ENCODE assay signal across 8 mouse cellular contexts in genomic region chr12:79970227-79970901, GRCm38 (mm10).
A peak's percentile ranks its signal among the peaks of the same experiment; 100 is the strongest.
DNase-seq lines count a peak whose midpoint lies in the region; ATAC-seq and TF ChIP-seq lines count a peak whose summit lies in the region.

No protein-coding gene starts in this region.

- no peaks in the 10 kb centered on the region for H3K27me3 ChIP-seq in spleen, adult 2 months (ENCODE audit: control insufficient read depth, insufficient read depth, low read length)
- no peaks in the 10 kb centered on the region for H3K27me3 ChIP-seq in neural tube, embryonic 14.5 days (ENCODE audit: control insufficient read depth, insufficient read depth, low read length)

- ATAC-seq in neural tube, embryonic 14.5 days (ENCODE audit: low read depth), result peak; percentile 69; the same call in 1 of the 2 replicates

- intact Hi-C loops in heart, postnatal 14 days (cut with DNase I), result loop anchor here (2.0 kb wide), 1 partner anchor 140 kb away; no protein-coding TSS in a partner anchor
- intact Hi-C loops in left cerebral cortex, postnatal 10 days (cut with DNase I), result loop anchor here (5.0 kb wide), 1 partner anchor 142 kb away; the partner anchor contains the start of gene Zfp36l1

- TF ChIP-seq POLR2A in spleen, adult 2 months (IDR thresholded peaks at IDR 0.05; ENCODE audit: low read depth, low read length), result no peak

- no peak for TF ChIP-seq CTCF in spleen, adult 2 months (IDR thresholded peaks at IDR 0.05; ENCODE audit: extremely low read depth, insufficient read depth, insufficient read length, insufficient replicate concordance)

- peak overlapping the region; percentile 14; the same call in 1 of the 2 replicates for H3K27ac ChIP-seq in spleen, adult 2 months (ENCODE audit: insufficient read depth, low read length)
- H3K27ac ChIP-seq in neural tube, embryonic 14.5 days (ENCODE audit: low read depth, low read length), result peak overlapping the region; percentile 80

- H3K9ac ChIP-seq in neural tube, embryonic 14.5 days (replicated peaks; ENCODE audit: low read depth, low read length), result 0 out of 2 replicates have a peak overlapping the region, but pooled peaks have one; percentile 21

- no peak overlapping the region for H3K4me3 ChIP-seq in spleen, adult 2 months (ENCODE audit: extremely low read depth, insufficient read depth, insufficient read length)
- H3K4me3 ChIP-seq in neural tube, embryonic 14.5 days (ENCODE audit: low read depth, low read length), result no peak overlapping the region

- WGBS in spleen, adult 2 months, result 41% methylated on average over 13 of the region's 13 CpGs
- WGBS in neural tube, embryonic 14.5 days, result 20% methylated on average over 13 of the region's 13 CpGs

- no peak overlapping the region; the same call in 1 of the 2 replicates for H3K4me2 ChIP-seq in neural tube, embryonic 14.5 days (ENCODE audit: low read depth, low read length)

- no peaks in the 10 kb centered on the region for H3K36me3 ChIP-seq in spleen, adult 2 months (ENCODE audit: control insufficient read depth, insufficient read depth, low read length)
- H3K36me3 ChIP-seq in neural tube, embryonic 14.5 days (ENCODE audit: control insufficient read depth, insufficient read depth, low read length), result no peaks in the 10 kb centered on the region

- peak; percentile 53 for DNase-seq in adrenal gland, postnatal 10 days
- DNase-seq in adrenal gland, adult 18-20 months (ENCODE audit: low spot score in 2 of 2), result no peak
- DNase-seq in spleen, adult 2 months (ENCODE audit: low read depth in 1 of 2, low spot score in 2 of 2), result no peak
- no peak for DNase-seq in spleen, postnatal 36 days (ENCODE audit: low spot score in 2 of 2)
- peak; percentile 67 to 71 for DNase-seq in heart, postnatal 14 days
- peak; percentile 59 to 81 for DNase-seq in left cerebral cortex, postnatal 10 days (ENCODE audit: extremely low spot score in 1 of 2, low spot score in 2 of 2)
- DNase-seq in spleen, adult 12 weeks (ENCODE audit: low spot score), result no peak

- H3K9me3 ChIP-seq in neural tube, embryonic 14.5 days (ENCODE audit: control insufficient read depth, low read length), result no peaks in the 10 kb centered on the region

- H3K4me1 ChIP-seq in spleen, adult 2 months (ENCODE audit: control insufficient read depth, insufficient read depth, insufficient read length), result peaks cover 19% of the 10 kb centered on the region; the same call in 1 of the 2 replicates
- H3K4me1 ChIP-seq in neural tube, embryonic 14.5 days (ENCODE audit: control insufficient read depth, insufficient read depth, low read length), result peaks cover 23% of the 10 kb centered on the region

Comparison
In these comparisons a context has a peak if more than half of its experiments do, and no peak if none do; other contexts are left out.
1. DNase-seq: peak in adrenal gland, postnatal 10 days (single experiment), heart, postnatal 14 days (2 of 2) and left cerebral cortex, postnatal 10 days (2 of 2); none in adrenal gland, adult 18-20 months (0 of 2), spleen, adult 2 months (0 of 2), spleen, postnatal 36 days (0 of 2) and spleen, adult 12 weeks (single experiment).